Mouse (Mus musculus) hindbrain, embryonic 16.5 days (tissue): ENCODE data around the gene Cplane1. TPM values are rescaled to one million over a fixed set of nuclear protein-coding genes. Genes with fewer than 3 reads are reported as not detected.

Experiments
- polyA plus RNA-seq: library from polyadenylated mRNA; unstranded; fragments of >200 nt; fragmentation: Nextera tagmentation; extraction: Ambion mirVana; gene quantifications from 2 replicates; pipeline ENCODE4 v1.2.1, GENCODE M21; 2015

Gene Cplane1
- polyA plus RNA-seq, 1 experiment from 2014 or later = 13.2 TPM

Other genes with a start within 250 kb of the Cplane1 start
- gene Wdr70, start 69.9 kb upstream of the Cplane1 start, polyA plus RNA-seq = 71.3 and 75.2 TPM in 2 replicates
- 7.4 and 9.7 TPM in 2 replicates for gene Nup155, start 59.8 kb upstream of the Cplane1 start, polyA plus RNA-seq